Mouse (Mus musculus) olfactory bulb, adult 2 months (tissue): Measurements from ENCODE around the gene Etfdh.

ENCODE experiments used
- CTCF ChIP-seq: fragments of 200-500 bp; IDR thresholded peaks from 2 replicates; pipeline ENCODE4 v1.5.1; 2012; ENCODE audit warnings: low read depth, mild to moderate bottlenecking, low read length, moderate library complexity; ENCODE audit not compliant: insufficient read depth
- POLR2A ChIP-seq: fragments of 200-500 bp; IDR thresholded peaks from 2 replicates; pipeline ENCODE4 v1.6.1; 2012; ENCODE audit warnings: mild to moderate bottlenecking, low read depth, low read length, moderate library complexity; ENCODE audit not compliant: insufficient read depth

DNA sequence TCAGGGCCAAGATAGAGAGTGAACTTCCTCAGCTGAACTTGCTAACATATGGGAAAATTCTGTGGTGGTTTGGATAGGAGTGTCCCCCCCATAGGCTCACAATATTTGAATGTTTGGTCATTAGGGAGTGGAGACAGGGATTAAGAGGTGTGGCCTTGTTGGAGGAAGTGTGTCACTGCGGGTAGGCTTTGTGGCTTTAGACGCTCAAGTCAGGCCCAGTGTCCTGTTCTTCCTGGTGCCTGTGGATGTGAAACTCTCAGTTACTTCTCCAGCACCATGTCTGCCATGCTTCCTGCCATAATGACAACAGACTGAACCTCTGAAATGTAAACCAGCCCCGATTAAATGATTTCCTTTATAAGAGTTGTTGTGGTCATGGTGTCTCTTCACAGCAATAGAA lies 47.1 kb upstream of the Etfdh start:
- no peak for TF ChIP-seq POLR2A
- TF ChIP-seq CTCF = no peak
